Mouse (Mus musculus): ENCODE results near the gene Il31.

- no peak for TF ChIP-seq ZC3H11A (IDR thresholded peaks at IDR 0.05; ENCODE audit: borderline replicate concordance, low read depth, low read length)
- TF ChIP-seq HCFC1 (IDR thresholded peaks at IDR 0.05; ENCODE audit: borderline replicate concordance, insufficient read depth, low read length): no peak
- TF ChIP-seq MAFK (IDR thresholded peaks at IDR 0.05; ENCODE audit: insufficient read depth, low read depth, low read length): no peak
- no peak for TF ChIP-seq ZNF384 (IDR thresholded peaks at IDR 0.05; ENCODE audit: low read depth, low read length)
These were observed 18.8 kb upstream of the Il31 start for GRCm38 (mm10) chr5:123507936-123508723.
